33 mouse cellular contexts compared by ENCODE assay signal in genomic region chr5:113725417-113725816, GRCm38 (mm10). TPM values are rescaled to one million over a fixed set of nuclear protein-coding genes. Genes with fewer than 3 reads are reported as not detected.
"Had no signal": no experiment of that assay in that cellular context is flagged by ENCODE, and none has a peak within 500 bp of the region (broad histone marks: within the 10 kb centered on the region; RNA-seq: fewer than 3 reads in every experiment).

No protein-coding gene starts in this region.

- H3K4me3 ChIP-seq: gastrocnemius, adult 2 months; heart, embryonic 10.5 days; heart, embryonic 12.5 days; hindbrain, embryonic 10.5 days; hindbrain, embryonic 12.5 days; intestine, embryonic 15.5 days; layer of hippocampus, adult 2 months; left cerebral cortex, adult 2 months; limb, embryonic 10.5 days; limb, embryonic 12.5 days; liver, embryonic 13.5 days; liver, embryonic 15.5 days had no signal

- H3K4me1 ChIP-seq: heart, embryonic 12.5 days; intestine, embryonic 15.5 days; liver, embryonic 13.5 days; liver, embryonic 15.5 days had no signal

- DNase-seq: gastrocnemius, adult 2 months; gastrocnemius, postnatal 10 days; gastrocnemius, postnatal 25 days; heart, adult 18-20 months; heart, postnatal 10 days; heart, postnatal 4 days; kidney, adult 18-20 months; kidney, adult 8-10 months; kidney, postnatal 10 days; kidney, postnatal 25 days; kidney, postnatal 4 days; liver; liver, embryonic 13.5 days had no signal

- H3K27ac ChIP-seq: gastrocnemius, adult 2 months; heart, embryonic 10.5 days; hindbrain, embryonic 10.5 days; hindbrain, embryonic 12.5 days; hindbrain, embryonic 14.5 days; intestine, embryonic 15.5 days; layer of hippocampus, adult 2 months; left cerebral cortex, adult 2 months; limb, embryonic 10.5 days; limb, embryonic 12.5 days; liver, embryonic 13.5 days; liver, embryonic 15.5 days had no signal

RNA-seq across cellular contexts. Expression of gene 1700069L16Rik, which starts 0.8 kb away (rescaled TPM):
- polyA plus RNA-seq: heart, embryonic 10.5 days; heart, embryonic 12.5 days; heart, embryonic 14.5 days; heart, embryonic 16.5 days; hindbrain, embryonic 10.5 days; hindbrain, embryonic 12.5 days; hindbrain, embryonic 14.5 days; hindbrain, embryonic 16.5 days; inflammation-experienced regulatory T-cells, adult 6 months; intestine, embryonic 15.5 days; intestine, postnatal 0 days; kidney, embryonic 14.5 days; kidney, embryonic 16.5 days; limb, embryonic 10.5 days; limb, embryonic 12.5 days; limb, embryonic 14.5 days; liver, embryonic 11.5 days; liver, embryonic 13.5 days; liver, embryonic 15.5 days had no signal
